26 mouse cellular contexts compared by ENCODE assay signal in the genomic region with DNA sequence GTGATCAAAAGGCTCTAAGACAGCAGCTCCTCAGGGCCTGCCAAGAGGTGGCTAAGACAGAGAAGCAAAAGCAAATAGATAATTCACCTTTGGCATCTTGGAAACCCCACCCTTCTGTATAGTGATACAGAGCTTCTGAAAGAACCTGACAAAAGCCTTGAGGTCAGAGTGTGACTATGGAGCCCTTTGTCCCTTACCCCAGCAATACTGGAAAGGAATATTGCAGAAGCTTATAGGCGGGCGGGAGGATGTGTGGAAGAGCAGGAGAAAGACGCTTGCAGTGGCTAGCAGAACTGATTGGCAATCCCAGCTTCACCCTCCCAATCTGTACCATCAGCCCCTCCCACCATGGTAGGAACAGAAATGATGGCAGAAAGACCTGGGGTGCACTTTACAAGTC. TPM values are rescaled to one million over a fixed set of nuclear protein-coding genes. Genes with fewer than 3 reads are reported as not detected.
DNase-seq lines count a peak whose midpoint lies in the region; ATAC-seq and TF ChIP-seq lines count a peak whose summit lies in the region.
"Had no signal": no experiment of that assay in that cellular context is flagged by ENCODE, and none has a peak within 500 bp of the region (broad histone marks: within the 10 kb centered on the region; RNA-seq: fewer than 3 reads in every experiment).

No protein-coding gene starts in this region.

- H3K27ac ChIP-seq in kidney, embryonic 16.5 days (ENCODE audit: low read length) = peak overlapping the region; percentile 66
- 0 out of 2 replicates have a peak overlapping the region, but pooled peaks have one; percentile 12 for H3K27ac ChIP-seq in brown adipose tissue, adult 24 weeks (replicated peaks; ENCODE audit: low read depth, low read length)
- H3K27ac ChIP-seq in intestine, postnatal 0 days (ENCODE audit: low read depth, low read length) = peak overlapping the region; percentile 66
- H3K27ac ChIP-seq: embryonic facial prominence, embryonic 10.5 days; embryonic facial prominence, embryonic 13.5 days; forebrain, embryonic 12.5 days; forebrain, embryonic 15.5 days; hindbrain, embryonic 12.5 days; hindbrain, embryonic 15.5 days had no signal

- ATAC-seq in kidney, embryonic 16.5 days (ENCODE audit: low FRiP score, low TSS enrichment) = no peak
- peak; percentile 65 for ATAC-seq in intestine, postnatal 0 days
- no peak for ATAC-seq in cerebellum, adult (ENCODE audit: insufficient number of reproducible peaks, low FRiP score, low TSS enrichment)
- ATAC-seq: forebrain, embryonic 15.5 days had no signal

- H3K9me3 ChIP-seq in kidney, embryonic 16.5 days (ENCODE audit: low read length) = no peaks in the 10 kb centered on the region
- H3K9me3 ChIP-seq in intestine, postnatal 0 days (ENCODE audit: control insufficient read depth) = no peaks in the 10 kb centered on the region
- H3K9me3 ChIP-seq: embryonic facial prominence, embryonic 10.5 days; embryonic facial prominence, embryonic 13.5 days; forebrain, embryonic 12.5 days; forebrain, embryonic 15.5 days; hindbrain, embryonic 12.5 days; hindbrain, embryonic 15.5 days had no signal

- TF ChIP-seq CTCF in intestine, postnatal 0 days (IDR thresholded peaks at IDR 0.05; ENCODE audit: low read depth) = no peak

- 63% methylated on average over 3 of the region's 3 CpGs for WGBS in kidney, embryonic 16.5 days
- WGBS in intestine, postnatal 0 days = 34% methylated on average over 3 of the region's 3 CpGs

- no peak overlapping the region for H3K9ac ChIP-seq in kidney, embryonic 16.5 days (replicated peaks; ENCODE audit: low read length)
- no peak overlapping the region for H3K9ac ChIP-seq in intestine, postnatal 0 days (ENCODE audit: low read depth, low read length)
- H3K9ac ChIP-seq: embryonic facial prominence, embryonic 13.5 days; forebrain, embryonic 12.5 days; forebrain, embryonic 15.5 days; hindbrain, embryonic 12.5 days; hindbrain, embryonic 15.5 days had no signal

- H3K4me1 ChIP-seq in kidney, embryonic 16.5 days (ENCODE audit: insufficient read depth, low read length) = peaks cover 23% of the 10 kb centered on the region
- H3K4me1 ChIP-seq in brown adipose tissue, adult 24 weeks (ENCODE audit: control insufficient read depth, insufficient read depth, insufficient read length, low read length) = 0 out of 2 replicates have a peak, but pooled peaks cover under 1% of the 10 kb centered on the region
- H3K4me1 ChIP-seq in intestine, postnatal 0 days (replicated peaks; ENCODE audit: control insufficient read depth, insufficient read depth, low read length) = peaks cover 15% of the 10 kb centered on the region

- no peak overlapping the region for H3K4me3 ChIP-seq in kidney, embryonic 16.5 days (ENCODE audit: low read length)
- no peak overlapping the region for H3K4me3 ChIP-seq in brown adipose tissue, adult 24 weeks (ENCODE audit: insufficient read depth, low read depth, low read length)
- H3K4me3 ChIP-seq in intestine, postnatal 0 days (ENCODE audit: low read depth, low read length) = no peak overlapping the region
- H3K4me3 ChIP-seq: embryonic facial prominence, embryonic 10.5 days; embryonic facial prominence, embryonic 13.5 days; erythroblast, embryonic 14.5 days; forebrain, embryonic 12.5 days; forebrain, embryonic 15.5 days; hindbrain, embryonic 12.5 days; hindbrain, embryonic 15.5 days had no signal

- no peaks in the 10 kb centered on the region for H3K27me3 ChIP-seq in kidney, embryonic 16.5 days (ENCODE audit: insufficient read depth, low read length)
- H3K27me3 ChIP-seq in intestine, postnatal 0 days (replicated peaks; ENCODE audit: control insufficient read depth, insufficient read depth, low read length) = no peaks in the 10 kb centered on the region
- H3K27me3 ChIP-seq: embryonic facial prominence, embryonic 13.5 days; forebrain, embryonic 12.5 days; forebrain, embryonic 15.5 days; hindbrain, embryonic 12.5 days; hindbrain, embryonic 15.5 days; Patski had no signal

- no peaks in the 10 kb centered on the region for H3K36me3 ChIP-seq in kidney, embryonic 16.5 days (ENCODE audit: insufficient read depth, low read length)
- H3K36me3 ChIP-seq in intestine, postnatal 0 days (ENCODE audit: control insufficient read depth, insufficient read depth) = no peaks in the 10 kb centered on the region
- H3K36me3 ChIP-seq: embryonic facial prominence, embryonic 10.5 days; embryonic facial prominence, embryonic 13.5 days; forebrain, embryonic 12.5 days; forebrain, embryonic 15.5 days; hindbrain, embryonic 12.5 days; hindbrain, embryonic 15.5 days had no signal

- H3K4me2 ChIP-seq in kidney, embryonic 16.5 days (replicated peaks; ENCODE audit: low read depth, low read length) = 0 out of 2 replicates have a peak overlapping the region, but pooled peaks have one; percentile 9
- no peak overlapping the region for H3K4me2 ChIP-seq in intestine, postnatal 0 days (replicated peaks; ENCODE audit: low read depth)
- H3K4me2 ChIP-seq: embryonic facial prominence, embryonic 13.5 days; forebrain, embryonic 12.5 days; forebrain, embryonic 15.5 days; heart, embryonic 11.5 days; hindbrain, embryonic 12.5 days; hindbrain, embryonic 15.5 days had no signal

- DNase-seq in kidney, postnatal 4 days = no peak
- DNase-seq in MN1 (ENCODE audit: low spot score) = peak; percentile 36
- no peak for DNase-seq in left cerebral cortex, postnatal 10 days (ENCODE audit: extremely low spot score in 1 of 2, low spot score in 2 of 2)
- no peak for DNase-seq in frontal cortex, adult 2 months (ENCODE audit: extremely low spot score in 1 of 2, low spot score in 1 of 2)
- DNase-seq: adrenal gland, postnatal 10 days; cerebellum, adult 11-12 months; cerebellum, adult 8-10 months; cerebellum, postnatal 36 days; embryo, embryonic 11 days; gastrocnemius, postnatal 10 days; gastrocnemius, postnatal 36 days had no signal

- intact Hi-C loops in left cerebral cortex, postnatal 10 days (cut with DNase I) = no loop called here

RNA-seq across cellular contexts. Expression of gene Car12, which starts 22.5 kb away (rescaled TPM):
- polyA plus RNA-seq in kidney, embryonic 16.5 days (2015; fragmentation: Nextera tagmentation; extraction: Ambion mirVana) = 27.7 and 30.7 TPM in 2 replicates
- polyA plus RNA-seq in brown adipose tissue, adult 24 weeks (2012; ENCODE audit: insufficient read depth, insufficient read length, missing spikeins) = 0.99 TPM in 1 of 2 replicates, not detected in the other
- 5.9 and 7.3 TPM in 2 replicates for polyA plus RNA-seq in intestine, postnatal 0 days (2015; fragmentation: Nextera tagmentation; extraction: Ambion mirVana)
- total RNA-seq in left cerebral cortex, postnatal 10 days (2021) = 1 to 10 TPM; 1.8 to 3.0 TPM
- polyA plus RNA-seq in frontal cortex, adult 2 months (2012; rRNA removed) = 10.6 and 13.6 TPM in 2 replicates
- total RNA-seq: heart, adult 8-10 months; heart, postnatal 25 days had no signal
- polyA plus RNA-seq: erythroblast, embryonic 14.5 days had no signal

RNA-seq across cellular contexts. Expression of gene Aph1b, which starts 59.3 kb away (rescaled TPM):
- 11.3 and 12.0 TPM in 2 replicates for polyA plus RNA-seq in kidney, embryonic 16.5 days (2015; fragmentation: Nextera tagmentation; extraction: Ambion mirVana)
- polyA plus RNA-seq in brown adipose tissue, adult 24 weeks (2012; ENCODE audit: insufficient read depth, insufficient read length, missing spikeins) = 9.2 and 11.9 TPM in 2 replicates
- 11.1 and 11.8 TPM in 2 replicates for polyA plus RNA-seq in intestine, postnatal 0 days (2015; fragmentation: Nextera tagmentation; extraction: Ambion mirVana)
- 10 to 100 TPM; 19.9 to 23.4 TPM for total RNA-seq in left cerebral cortex, postnatal 10 days (2021)
- polyA plus RNA-seq in frontal cortex, adult 2 months (2012; rRNA removed) = 16.5 and 18.1 TPM in 2 replicates

Comparison
In these comparisons a context has a peak if more than half of its experiments do, and no peak if none do; other contexts are left out.
1. H3K27ac ChIP-seq: peak in every context shown above with its lines; median percentile 66 in kidney, embryonic 16.5 days; 66 in intestine, postnatal 0 days; 12 in brown adipose tissue, adult 24 weeks.